Mouse (Mus musculus): Measurements from ENCODE around the gene Tbc1d22a. TPM values are rescaled to one million over a fixed set of nuclear protein-coding genes. Genes with fewer than 3 reads are reported as not detected.

The Tbc1d22a gene
- polyA plus RNA-seq, 1 experiment: 28.1 TPM

DNA sequence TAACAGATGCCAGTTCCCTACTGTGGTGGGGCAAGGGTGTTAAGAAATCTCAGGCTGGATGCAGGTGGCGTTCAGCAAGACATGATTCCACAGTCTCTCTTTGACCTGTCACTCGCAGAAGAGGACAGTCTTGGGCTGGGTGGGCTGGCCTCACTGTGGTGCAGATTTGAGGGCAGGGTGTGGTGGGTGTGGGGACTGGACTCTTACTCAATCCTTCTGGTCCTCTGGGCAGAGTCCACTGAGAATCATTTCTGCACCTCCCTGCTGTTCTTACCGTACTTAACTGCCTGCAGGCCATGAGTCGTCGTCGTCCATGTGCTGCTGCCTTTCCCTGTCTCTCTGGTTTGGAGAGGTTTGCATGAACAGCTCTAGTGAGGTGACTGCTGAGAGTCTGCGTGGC, 61.5 kb downstream of the Tbc1d22a start:
- Histone ChIP-seq H3K27me3 (ENCODE audit: control insufficient read depth, insufficient read depth, low read length) (no peaks in the 10 kb centered on the region), H3K36me3 (ENCODE audit: control insufficient read depth, insufficient read depth, low read length) (no peaks in the 10 kb centered on the region), H3K4me1 (ENCODE audit: control insufficient read depth, insufficient read depth, insufficient read length) (no peaks in the 10 kb centered on the region; the same call in 1 of the 2 replicates), H3K27ac (ENCODE audit: insufficient read depth, low read length) (no peak overlapping the region), H3K4me3 (ENCODE audit: extremely low read depth, insufficient read depth, insufficient read length) (no peak overlapping the region)
- TF ChIP-seq POLR2A (IDR thresholded peaks at IDR 0.05; ENCODE audit: low read depth, low read length) (no peak), CTCF (IDR thresholded peaks at IDR 0.05; ENCODE audit: extremely low read depth, insufficient read depth, insufficient read length, insufficient replicate concordance) (no peak)
- no peak for DNase-seq (ENCODE audit: low read depth in 1 of 2, low spot score in 2 of 2)
- WGBS: 89% methylated on average over 7 of the region's 7 CpGs

DNA sequence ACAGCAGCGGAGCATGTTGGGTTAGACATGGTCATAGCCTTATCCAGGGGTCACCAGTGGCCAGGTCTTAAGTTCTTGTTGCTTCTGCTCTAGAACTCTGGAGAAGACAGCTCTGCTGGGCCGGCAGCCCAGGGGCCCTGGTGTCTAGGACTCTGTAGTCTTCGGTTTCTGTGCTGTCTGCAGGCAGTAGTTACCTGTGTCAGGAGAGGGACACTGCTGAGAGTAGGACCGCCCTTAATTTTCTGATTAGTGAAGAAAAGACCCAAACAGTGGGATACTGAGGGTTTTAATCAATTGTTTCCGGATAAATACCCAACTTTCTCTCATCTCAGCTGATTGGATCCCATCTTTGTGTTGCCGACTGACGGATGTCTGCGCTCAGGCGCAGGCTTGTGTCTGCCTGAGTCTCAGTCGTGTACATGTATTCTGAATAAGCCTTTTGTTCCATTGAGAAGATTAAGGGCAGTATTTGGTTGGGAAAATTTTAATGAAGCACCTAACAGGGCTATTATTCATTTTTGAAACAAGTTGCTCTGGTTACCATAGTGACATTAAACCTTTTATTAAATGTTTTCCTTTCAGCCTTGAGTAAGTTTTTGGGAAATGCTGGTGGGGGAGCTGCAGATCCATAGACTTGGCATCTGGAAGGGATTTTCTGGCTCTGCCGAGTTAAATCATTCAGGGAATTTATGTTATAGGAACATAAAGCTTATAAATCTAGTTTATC, 62.4 kb downstream of the Tbc1d22a start:
- Histone ChIP-seq H3K27ac (ENCODE audit: insufficient read depth, low read length) (no peak overlapping the region), H3K4me1 (ENCODE audit: control insufficient read depth, insufficient read depth, insufficient read length) (no peaks in the 10 kb centered on the region; the same call in 1 of the 2 replicates), H3K4me3 (ENCODE audit: extremely low read depth, insufficient read depth, insufficient read length) (no peak overlapping the region), H3K27me3 (ENCODE audit: control insufficient read depth, insufficient read depth, low read length) (no peaks in the 10 kb centered on the region), H3K36me3 (ENCODE audit: control insufficient read depth, insufficient read depth, low read length) (no peaks in the 10 kb centered on the region)
- TF ChIP-seq CTCF (IDR thresholded peaks at IDR 0.05; ENCODE audit: extremely low read depth, insufficient read depth, insufficient read length, insufficient replicate concordance) (no peak), POLR2A (IDR thresholded peaks at IDR 0.05; ENCODE audit: low read depth, low read length) (no peak)
- DNase-seq (ENCODE audit: low read depth in 1 of 2, low spot score in 2 of 2): no peak
- WGBS: 92% methylated on average over 11 of the region's 11 CpGs

DNA sequence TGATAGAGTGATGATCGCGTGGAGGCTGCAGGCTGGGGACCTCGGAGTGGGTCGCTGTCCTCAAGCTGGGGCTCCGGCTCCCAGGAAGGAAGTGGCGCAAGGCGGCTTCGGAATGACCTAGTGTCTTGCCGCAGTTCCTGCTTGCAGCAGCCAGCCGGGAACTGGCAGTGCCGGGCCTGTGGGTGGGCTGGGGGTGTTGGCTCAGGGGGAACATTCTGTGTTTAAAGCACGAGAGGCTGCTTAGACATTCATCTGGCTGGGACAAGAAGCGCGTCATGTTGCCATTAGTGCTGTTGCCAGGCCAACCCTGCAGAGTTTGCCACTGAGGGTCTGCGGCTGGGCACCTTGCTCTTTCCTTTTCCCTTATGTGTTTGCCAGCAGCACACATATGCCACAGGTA, 63.2 kb downstream of the Tbc1d22a start:
- H3K4me1 ChIP-seq (ENCODE audit: control insufficient read depth, insufficient read depth, insufficient read length): no peaks in the 10 kb centered on the region; the same call in 1 of the 2 replicates
- H3K27ac ChIP-seq (ENCODE audit: insufficient read depth, low read length): no peak overlapping the region
- H3K4me3 ChIP-seq (ENCODE audit: extremely low read depth, insufficient read depth, insufficient read length): no peak overlapping the region
- TF ChIP-seq CTCF (IDR thresholded peaks at IDR 0.05; ENCODE audit: extremely low read depth, insufficient read depth, insufficient read length, insufficient replicate concordance): no peak
- no peaks in the 10 kb centered on the region for H3K27me3 ChIP-seq (ENCODE audit: control insufficient read depth, insufficient read depth, low read length)
- no peaks in the 10 kb centered on the region for H3K36me3 ChIP-seq (ENCODE audit: control insufficient read depth, insufficient read depth, low read length)
- no peak for DNase-seq (ENCODE audit: low read depth in 1 of 2, low spot score in 2 of 2)
- 88% methylated on average over 15 of the region's 15 CpGs for WGBS

DNA sequence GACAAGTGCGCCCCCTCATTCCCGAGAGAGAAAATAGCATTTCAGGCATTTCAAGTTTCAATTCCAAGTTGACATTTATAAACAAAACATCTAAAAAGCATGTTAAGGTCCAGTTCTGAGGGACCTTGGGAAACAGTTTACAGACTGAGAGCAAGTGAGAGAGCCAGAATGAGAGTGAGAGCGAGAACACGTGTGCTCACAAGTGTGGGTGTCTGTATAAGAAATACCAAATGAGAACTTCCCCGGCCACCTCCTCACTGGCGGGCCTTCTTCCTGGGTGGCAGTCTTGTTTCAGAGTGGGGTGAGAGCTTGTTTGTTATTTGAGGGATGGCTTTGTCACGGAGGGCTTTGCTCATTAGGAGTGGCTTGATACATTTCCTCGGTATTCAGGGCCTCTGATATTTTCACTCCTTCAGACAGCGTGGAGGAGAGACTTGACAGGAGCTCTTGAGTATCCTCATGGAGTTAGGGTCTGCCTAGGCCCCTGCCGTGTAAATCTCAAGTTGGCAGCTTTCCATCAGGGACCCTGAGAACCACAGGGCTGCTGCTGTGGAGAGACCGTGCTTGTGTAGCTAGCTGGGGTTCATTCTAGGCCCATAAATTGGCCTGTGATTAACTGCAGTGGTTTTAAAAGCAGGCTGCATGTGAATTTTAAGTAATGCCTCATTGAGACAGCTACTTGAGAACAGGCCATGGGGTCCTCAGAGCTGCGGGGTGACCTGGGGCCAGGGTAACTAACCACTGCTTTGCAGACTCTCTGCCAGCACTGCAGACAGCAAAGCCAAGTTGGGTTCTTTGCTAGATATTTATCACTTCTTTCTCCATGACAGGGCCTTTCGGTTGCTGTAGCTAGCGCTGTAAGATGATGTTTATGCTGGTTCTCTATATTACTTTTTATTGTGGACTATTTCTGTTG, 65.1 kb downstream of the Tbc1d22a start:
- Histone ChIP-seq H3K36me3 (ENCODE audit: control insufficient read depth, insufficient read depth, low read length) (no peaks in the 10 kb centered on the region), H3K27ac (ENCODE audit: insufficient read depth, low read length) (no peak overlapping the region), H3K4me1 (ENCODE audit: control insufficient read depth, insufficient read depth, insufficient read length) (no peaks in the 10 kb centered on the region; the same call in 1 of the 2 replicates), H3K4me3 (ENCODE audit: extremely low read depth, insufficient read depth, insufficient read length) (no peak overlapping the region), H3K27me3 (ENCODE audit: control insufficient read depth, insufficient read depth, low read length) (no peaks in the 10 kb centered on the region)
- DNase-seq (ENCODE audit: low read depth in 1 of 2, low spot score in 2 of 2): no peak
- 92% methylated on average over 14 of the region's 14 CpGs for WGBS
- TF ChIP-seq POLR2A (IDR thresholded peaks at IDR 0.05; ENCODE audit: low read depth, low read length): no peak
- TF ChIP-seq CTCF (IDR thresholded peaks at IDR 0.05; ENCODE audit: extremely low read depth, insufficient read depth, insufficient read length, insufficient replicate concordance): no peak

DNA sequence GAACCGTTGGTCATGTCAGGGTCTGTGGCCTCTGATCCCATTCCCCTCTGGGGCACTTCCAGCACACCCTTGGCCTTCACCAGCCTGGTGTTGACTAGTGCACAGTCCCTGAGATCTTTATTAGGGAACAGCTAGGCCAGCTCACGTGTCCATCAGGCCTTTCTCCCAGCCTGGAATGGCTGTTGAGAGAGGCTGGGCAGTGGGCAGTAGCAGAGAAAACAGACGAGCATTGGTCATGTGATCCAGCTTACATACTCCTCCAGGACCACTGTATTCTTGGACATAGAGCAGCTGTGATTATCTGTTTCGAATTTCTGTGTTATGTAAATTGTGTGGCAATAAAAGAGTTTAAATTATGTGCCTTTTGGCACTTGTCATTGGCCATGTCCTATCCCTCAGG, 65.9 kb downstream of the Tbc1d22a start:
- Histone ChIP-seq H3K27ac (ENCODE audit: insufficient read depth, low read length) (no peak overlapping the region), H3K4me3 (ENCODE audit: extremely low read depth, insufficient read depth, insufficient read length) (no peak overlapping the region), H3K4me1 (ENCODE audit: control insufficient read depth, insufficient read depth, insufficient read length) (no peaks in the 10 kb centered on the region; the same call in 1 of the 2 replicates), H3K36me3 (ENCODE audit: control insufficient read depth, insufficient read depth, low read length) (no peaks in the 10 kb centered on the region), H3K27me3 (ENCODE audit: control insufficient read depth, insufficient read depth, low read length) (no peaks in the 10 kb centered on the region)
- WGBS: 88% methylated on average over 4 of the region's 4 CpGs
- no peak for TF ChIP-seq CTCF (IDR thresholded peaks at IDR 0.05; ENCODE audit: extremely low read depth, insufficient read depth, insufficient read length, insufficient replicate concordance)
- no peak for TF ChIP-seq POLR2A (IDR thresholded peaks at IDR 0.05; ENCODE audit: low read depth, low read length)
- DNase-seq (ENCODE audit: low read depth in 1 of 2, low spot score in 2 of 2): no peak

DNA sequence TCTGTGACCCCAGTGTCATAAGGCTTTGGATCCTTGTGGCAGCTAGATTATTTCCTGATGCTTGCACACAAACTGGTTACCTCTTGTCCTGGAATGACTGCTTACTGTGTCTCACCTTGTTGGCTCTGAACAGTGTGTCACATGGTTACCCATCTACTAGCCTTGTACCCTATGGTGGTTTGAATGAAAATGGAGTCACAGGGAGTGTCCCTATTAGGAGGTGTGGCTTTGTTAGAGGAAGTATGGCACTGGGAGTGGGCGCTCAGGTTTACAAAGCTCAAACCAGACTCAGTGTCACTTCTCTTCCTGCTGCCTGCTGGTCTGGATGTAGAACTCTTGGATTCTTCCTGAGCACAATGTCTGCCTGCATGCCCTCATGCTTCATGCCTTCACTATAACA, 69.0 kb downstream of the Tbc1d22a start:
- 79% methylated on average over 1 of the region's 1 CpGs for WGBS

More for the DNA sequence above, 69.0 kb downstream of the Tbc1d22a start:
- no peak for DNase-seq (ENCODE audit: low read depth in 1 of 2, low spot score in 2 of 2)
- Histone ChIP-seq H3K36me3 (ENCODE audit: control insufficient read depth, insufficient read depth, low read length) (no peaks in the 10 kb centered on the region), H3K27me3 (ENCODE audit: control insufficient read depth, insufficient read depth, low read length) (no peaks in the 10 kb centered on the region), H3K4me3 (ENCODE audit: extremely low read depth, insufficient read depth, insufficient read length) (no peak overlapping the region), H3K27ac (ENCODE audit: insufficient read depth, low read length) (no peak overlapping the region), H3K4me1 (ENCODE audit: control insufficient read depth, insufficient read depth, insufficient read length) (no peaks in the 10 kb centered on the region; the same call in 1 of the 2 replicates)
- no peak for TF ChIP-seq POLR2A (IDR thresholded peaks at IDR 0.05; ENCODE audit: low read depth, low read length)
- TF ChIP-seq CTCF (IDR thresholded peaks at IDR 0.05; ENCODE audit: extremely low read depth, insufficient read depth, insufficient read length, insufficient replicate concordance): no peak

Measured in spleen, adult 2 months (tissue).